Mouse (Mus musculus): ENCODE measurements around the gene Gm20708.

The Gm20708 gene

GRCm38 (mm10) chr11:117809407-117810311, at the start of gene Gm20708, which contains the start of gene Syngr2:
Gene Gm20708 (plus strand): TSS chr11:117809668.
Gene Syngr2 (plus strand): TSS chr11:117809668.
- peak; percentile 76 for DNase-seq

GRCm38 (mm10) chr11:117760374-117761119, 48.9 kb upstream of the Gm20708 start:
- no peak for DNase-seq

- DNase-seq, result no peak
Measured at GRCm38 (mm10) chr11:117761801-117762200, 47.7 kb upstream of the Gm20708 start.

GRCm38 (mm10) chr11:117762246-117762645, 47.2 kb upstream of the Gm20708 start:
- DNase-seq, result no peak

GRCm38 (mm10) chr11:117764319-117764718, 45.1 kb upstream of the Gm20708 start:
- DNase-seq, result no peak

GRCm38 (mm10) chr11:117765361-117765760, 44.1 kb upstream of the Gm20708 start:
- DNase-seq, result no peak

GRCm38 (mm10) chr11:117766275-117766674, 43.2 kb upstream of the Gm20708 start:
- no peak for DNase-seq

- DNase-seq, result no peak
Measured at GRCm38 (mm10) chr11:117768725-117769682, 40.5 kb upstream of the Gm20708 start.

GRCm38 (mm10) chr11:117769683-117770047, 39.8 kb upstream of the Gm20708 start:
- no peak for DNase-seq

GRCm38 (mm10) chr11:117770407-117770806, 39.1 kb upstream of the Gm20708 start:
- DNase-seq, result no peak

- DNase-seq, result no peak
Measured at GRCm38 (mm10) chr11:117772352-117772751, 37.1 kb upstream of the Gm20708 start.

- DNase-seq, result no peak
Measured at GRCm38 (mm10) chr11:117774925-117775324, 34.5 kb upstream of the Gm20708 start.

- DNase-seq, result no peak
Measured at GRCm38 (mm10) chr11:117775540-117775939, 33.9 kb upstream of the Gm20708 start.

- DNase-seq, result no peak
Measured at GRCm38 (mm10) chr11:117776085-117776792, 33.2 kb upstream of the Gm20708 start.

GRCm38 (mm10) chr11:117777111-117777510, 32.4 kb upstream of the Gm20708 start:
- peak; percentile 45 for DNase-seq

- DNase-seq, result no peak
Measured at GRCm38 (mm10) chr11:117778031-117778430, 31.4 kb upstream of the Gm20708 start.

- no peak for DNase-seq
Measured at GRCm38 (mm10) chr11:117778851-117779433, 30.5 kb upstream of the Gm20708 start.

GRCm38 (mm10) chr11:117779434-117780198, 29.9 kb upstream of the Gm20708 start:
- DNase-seq, result peak; percentile 64

GRCm38 (mm10) chr11:117780199-117780515, 29.3 kb upstream of the Gm20708 start:
- DNase-seq, result no peak

- DNase-seq, result peak; percentile 92
Measured at GRCm38 (mm10) chr11:117780582-117781111, 28.8 kb upstream of the Gm20708 start.

All from thymus, postnatal 25 days (tissue).